Mouse (Mus musculus): ENCODE measurements around the gene Mindy4.

Gene Mindy4

DNA sequence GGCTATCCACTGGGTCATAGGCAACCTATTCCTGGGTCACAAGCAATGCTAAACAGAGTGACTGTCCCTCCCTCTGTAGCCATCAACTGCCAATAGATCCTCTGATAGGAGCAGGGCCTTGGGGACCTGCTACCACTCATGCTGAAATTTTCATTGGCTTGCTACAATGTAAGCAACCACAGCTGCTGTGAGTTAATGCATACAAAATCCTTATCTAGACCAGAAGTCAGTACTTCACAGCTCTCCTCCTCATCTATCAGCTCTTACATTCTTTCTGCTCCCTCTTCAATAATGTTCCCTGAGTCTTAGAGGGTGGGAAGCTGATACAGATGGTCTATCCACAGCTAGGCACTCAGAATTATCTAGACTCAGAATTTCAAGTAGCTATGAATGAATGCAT is 163.9 kb downstream of the Mindy4 start:
- DNase-seq (ENCODE audit: low read depth, low spot score), result no peak

All from telencephalon, adult 2 months (tissue).